Mouse (Mus musculus) heart, postnatal 4 days (tissue): ENCODE measurements at regions not wholly inside any gene's neighbourhood (a gene's known extent, or its start where the extent isn't known, plus 50 kb on each side); places are given as distances from the start of the nearest gene placed in this dataset.
A peak's percentile ranks its signal among the peaks of the same experiment; 100 is the strongest.

Experiments
- DNase-seq: peaks from one replicate; pipeline ENCODE4 v3.0.0; 2021

GRCm38 (mm10) chr4:127756238-127756637, 214.5 kb downstream of the CK137956 start:
- DNase-seq = no peak

- no peak for DNase-seq
Observed at GRCm38 (mm10) chr4:127750781-127751180, 220.0 kb downstream of the CK137956 start.

GRCm38 (mm10) chr4:127747876-127748275, 222.9 kb downstream of the CK137956 start:
- no peak for DNase-seq

- no peak for DNase-seq
Observed at GRCm38 (mm10) chr4:127736781-127737180, 234.0 kb downstream of the CK137956 start.

GRCm38 (mm10) chr4:127736151-127736550, 234.6 kb downstream of the CK137956 start:
- DNase-seq = no peak

- DNase-seq = no peak
Observed at GRCm38 (mm10) chr4:127734641-127735040, 236.1 kb downstream of the CK137956 start.

- DNase-seq = no peak
Observed at GRCm38 (mm10) chr4:127718661-127719060, 252.1 kb downstream of the CK137956 start.

GRCm38 (mm10) chr4:127712274-127712673, 258.5 kb downstream of the CK137956 start:
- no peak for DNase-seq

GRCm38 (mm10) chr4:127710816-127711215, 259.9 kb downstream of the CK137956 start:
- no peak for DNase-seq

- DNase-seq = no peak
Observed at GRCm38 (mm10) chr4:127709746-127710145, 261.0 kb downstream of the CK137956 start.

- DNase-seq = no peak
Observed at GRCm38 (mm10) chr4:127708186-127708585, 262.6 kb downstream of the CK137956 start.

- no peak for DNase-seq
Observed at GRCm38 (mm10) chr4:127707126-127707525, 263.6 kb downstream of the CK137956 start.

GRCm38 (mm10) chr4:127701651-127702050, 269.1 kb downstream of the CK137956 start:
- DNase-seq = no peak

GRCm38 (mm10) chr4:127689986-127690385, 280.8 kb downstream of the CK137956 start:
- no peak for DNase-seq

- no peak for DNase-seq
Observed at GRCm38 (mm10) chr4:127685021-127685420, 285.7 kb downstream of the CK137956 start.

- DNase-seq = no peak
Observed at GRCm38 (mm10) chr4:127679391-127679790, 291.4 kb downstream of the CK137956 start.

GRCm38 (mm10) chr4:127678437-127678836, 292.3 kb downstream of the CK137956 start:
- no peak for DNase-seq

- no peak for DNase-seq
Observed at GRCm38 (mm10) chr4:127675745-127676315, 294.9 kb downstream of the CK137956 start.

GRCm38 (mm10) chr4:127659950-127660349, 302.0 kb upstream of the Gjb5 start:
- DNase-seq = no peak

GRCm38 (mm10) chr4:127651601-127652000, 293.6 kb upstream of the Gjb5 start:
- no peak for DNase-seq

- no peak for DNase-seq
Observed at GRCm38 (mm10) chr4:127648011-127648410, 290.0 kb upstream of the Gjb5 start.

- DNase-seq = peak; percentile 7
Observed at GRCm38 (mm10) chr4:127647189-127647588, 289.2 kb upstream of the Gjb5 start.

GRCm38 (mm10) chr4:127640251-127641085, 282.5 kb upstream of the Gjb5 start:
- peak; percentile 5 for DNase-seq

GRCm38 (mm10) chr4:127639765-127640164, 281.8 kb upstream of the Gjb5 start:
- DNase-seq = no peak
